Mouse (Mus musculus): ENCODE results near the gene Pdlim4.

- no peak for TF ChIP-seq CTCF (IDR thresholded peaks at IDR 0.05; ENCODE audit: control insufficient read depth, insufficient read depth, insufficient replicate concordance, low read depth, low read length)
- no peak for TF ChIP-seq POLR2A (IDR thresholded peaks at IDR 0.05; ENCODE audit: control insufficient read depth, low read depth, low read length)
Measured at GRCm38 (mm10) chr11:54082725-54083124, 13.9 kb upstream of the Pdlim4 start.
